Mouse (Mus musculus): ENCODE measurements around the gene Nckap5l.

The Nckap5l gene

GRCm38 (mm10) chr15:99393386-99394252, 63.9 kb downstream of the Nckap5l start:
- DNase-seq, result peak; percentile 87 to 92

GRCm38 (mm10) chr15:99392486-99393385, 64.8 kb downstream of the Nckap5l start, which contains the start of gene Tmbim6:
Gene Tmbim6, plus strand, starts transcription at chr15:99392882.
- DNase-seq, result peak; percentile 98 to 100

GRCm38 (mm10) chr15:99391975-99392374, 65.6 kb downstream of the Nckap5l start:
- DNase-seq, result peak; percentile 80 to 87

GRCm38 (mm10) chr15:99390472-99391401, 66.8 kb downstream of the Nckap5l start:
- no peak for DNase-seq

DNA sequence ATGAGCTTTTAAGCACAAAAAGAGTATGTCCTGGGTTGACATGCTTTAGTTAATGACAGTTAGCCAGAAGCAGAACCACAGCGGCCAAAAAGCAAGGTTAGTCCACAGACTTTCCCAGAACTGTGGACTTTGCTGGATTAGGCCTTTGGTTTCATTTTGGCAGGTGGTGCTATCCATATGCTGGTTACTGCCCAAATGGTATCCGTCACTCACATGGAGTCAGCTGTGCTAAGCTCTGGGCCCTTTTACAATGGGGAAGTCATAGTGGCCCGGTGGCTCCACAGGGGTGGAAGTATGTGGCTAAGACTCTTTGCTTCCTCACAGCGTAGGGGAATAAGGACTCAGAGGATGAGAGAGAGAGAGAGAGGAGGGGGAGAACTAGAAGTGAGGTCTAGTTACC, 69.6 kb downstream of the Nckap5l start:
- DNase-seq, result no peak

DNA sequence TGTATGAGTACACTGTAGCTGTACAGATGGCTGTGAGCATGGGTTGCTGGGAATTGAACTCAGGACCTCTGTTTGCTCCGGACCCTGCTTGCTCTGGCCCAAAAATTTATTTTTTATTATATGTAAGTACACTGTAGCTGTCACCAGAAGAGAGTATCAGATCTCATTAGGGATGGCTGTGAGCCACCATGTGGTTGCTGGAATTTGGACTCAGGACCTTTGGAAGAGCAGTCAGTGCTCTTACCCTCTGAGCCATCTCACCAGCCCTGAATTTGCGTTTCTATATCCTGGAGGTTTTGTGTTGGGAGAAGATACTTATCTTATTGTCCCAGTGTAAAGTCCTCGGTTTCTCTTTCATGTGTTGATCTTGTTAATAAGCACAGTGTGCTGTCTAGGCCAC, 70.8 kb downstream of the Nckap5l start:
- peak; percentile 62 to 76 for DNase-seq

GRCm38 (mm10) chr15:99386110-99386509, 71.4 kb downstream of the Nckap5l start:
- DNase-seq, result peak in 1 of 2 experiments; percentile 52

GRCm38 (mm10) chr15:99384071-99384470, 73.5 kb downstream of the Nckap5l start:
- DNase-seq, result peak in 1 of 2 experiments; percentile 6

DNA sequence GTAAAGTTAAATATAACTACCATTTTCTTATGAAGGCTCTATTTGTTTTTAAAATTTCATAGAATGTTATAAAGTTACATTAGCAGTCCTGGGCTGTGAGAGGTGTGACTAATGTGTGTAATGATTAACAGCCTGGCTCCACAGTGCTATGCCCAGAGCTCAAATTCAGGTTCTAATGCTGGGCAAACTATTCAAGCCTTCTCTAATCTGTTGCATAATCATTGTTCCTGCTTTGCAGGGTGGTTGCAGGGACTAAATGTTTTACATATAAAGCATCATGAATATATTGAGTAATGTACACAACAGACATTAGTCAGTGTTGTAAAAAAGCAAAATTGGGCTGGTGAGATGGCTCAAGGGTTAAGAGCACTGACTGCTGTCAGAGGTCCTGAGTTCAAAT, 74.7 kb downstream of the Nckap5l start:
- peak; percentile 51 to 87 for DNase-seq

DNA sequence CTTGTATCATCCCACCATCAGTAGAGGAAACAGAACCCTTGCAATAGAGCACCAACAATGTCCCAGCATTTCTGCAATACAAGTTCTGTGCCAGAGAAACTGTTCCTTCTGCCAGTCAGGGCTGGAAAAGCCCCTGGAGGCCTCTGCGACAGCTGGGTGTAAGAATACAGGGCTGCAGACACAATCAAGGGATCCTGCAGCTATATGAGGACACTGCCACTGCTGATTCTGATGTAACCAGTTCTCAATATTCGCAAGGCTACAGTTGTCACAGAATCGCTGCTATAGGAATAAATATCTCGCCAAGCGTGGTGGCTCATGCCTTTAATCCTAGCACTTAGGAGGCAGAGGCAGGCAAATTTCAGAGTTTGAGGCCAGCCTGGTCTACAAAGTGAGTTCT, 81.3 kb downstream of the Nckap5l start:
- DNase-seq, result no peak

- no peak for DNase-seq
These were observed 82.0 kb downstream of the Nckap5l start for GRCm38 (mm10) chr15:99375581-99375980.

DNA sequence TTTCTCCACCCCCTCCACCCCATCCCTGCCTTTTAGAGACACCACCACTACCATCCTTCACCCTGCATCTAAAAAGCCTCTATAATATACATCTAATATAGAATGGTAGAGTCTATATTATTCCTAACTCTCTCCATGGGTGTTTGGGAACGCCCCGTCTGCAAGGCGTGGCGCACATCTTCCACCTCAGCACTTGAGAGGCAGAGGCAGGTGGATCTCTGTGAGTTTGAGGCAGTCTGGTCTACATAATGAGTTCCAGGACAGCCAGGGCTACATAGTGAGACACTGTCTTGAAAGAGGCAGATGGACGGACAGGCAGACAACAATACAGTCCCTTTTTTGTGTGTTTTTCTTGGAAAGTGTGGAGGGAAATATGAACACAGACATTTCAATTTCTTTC, 82.5 kb downstream of the Nckap5l start:
- DNase-seq, result no peak

DNA sequence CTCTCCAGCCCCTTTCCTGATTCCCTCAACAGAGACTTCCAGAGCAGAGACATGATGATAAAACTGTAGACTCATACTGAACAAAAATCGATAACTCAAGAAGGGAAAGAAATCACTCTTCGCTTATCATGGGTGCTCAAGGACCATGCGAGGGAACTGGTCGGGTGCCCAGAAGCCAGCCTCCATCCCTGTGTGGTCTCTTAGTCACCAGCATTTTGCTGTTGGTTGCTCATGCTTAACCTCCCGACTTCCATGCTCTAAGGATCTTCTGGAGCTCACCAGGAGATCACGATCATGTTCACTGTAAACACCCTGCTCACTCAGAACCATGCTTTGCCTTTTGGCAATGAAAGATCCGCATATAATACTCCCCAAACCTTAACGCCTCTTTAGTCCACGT, 84.8 kb downstream of the Nckap5l start:
- no peak for DNase-seq

Data from kidney, postnatal 36 days (tissue).